Mouse (Mus musculus) spleen, adult 2 months (tissue): ENCODE data around the gene Alox5.

Experiments
- CTCF ChIP-seq: fragments of 200-500 bp; IDR thresholded peaks from 2 replicates; pipeline ENCODE4 v1.5.1; 2011; ENCODE audit warnings: mild to moderate bottlenecking, inconsistent platforms; ENCODE audit not compliant: insufficient read depth, insufficient read length, insufficient replicate concordance; ENCODE audit errors: extremely low read depth
- POLR2A ChIP-seq: fragments of 200-500 bp; IDR thresholded peaks from 2 replicates; pipeline ENCODE4 v1.6.1; 2011; ENCODE audit warnings: low read depth, low read length, inconsistent platforms

- TF ChIP-seq POLR2A (no peak), CTCF (no peak)
Measured at GRCm38 (mm10) chr6:116439531-116439930, 21.4 kb downstream of the Alox5 start.
